Mouse (Mus musculus) adrenal gland, postnatal 4 days (tissue): ENCODE measurements around the gene Isg20l2. TPM values are rescaled to one million over a fixed set of nuclear protein-coding genes. Genes with fewer than 3 reads are reported as not detected.

ENCODE experiments used
- total RNA-seq, 2 experiments: library from RNA; stranded (reverse); gene quantifications; 2 replicates each; pipeline ENCODE4 v1.2.3; 2021

Gene Isg20l2
- total RNA-seq, 2 experiments from 2014 or later: 31.0 to 33.5 TPM

Other genes starting within 250 kb of the Isg20l2 start
- gene Lrrc71, start 181.7 kb upstream of the Isg20l2 start, total RNA-seq: 1 to 10 TPM in 1 of 2 experiments, under 1 TPM in 1; 0.78 to 1.5 TPM
- 10 to 100 TPM; 14.6 to 26.4 TPM for gene Ntrk1, start 135.2 kb upstream of the Isg20l2 start, total RNA-seq
- 1 to 10 TPM; 2.1 to 5.8 TPM for gene Insrr, start 133.4 kb upstream of the Isg20l2 start, total RNA-seq
- gene Pear1, start 106.0 kb upstream of the Isg20l2 start, total RNA-seq: 10 to 100 TPM; 40.3 to 42.5 TPM
- under 1 TPM; 0.25 to 0.51 TPM for gene Sh2d2a, start 83.6 kb upstream of the Isg20l2 start, total RNA-seq
- gene Prcc, start 44.7 kb upstream of the Isg20l2 start, total RNA-seq: 10 to 100 TPM; 67.0 to 74.2 TPM
- gene Hdgf, start 24.0 kb upstream of the Isg20l2 start, total RNA-seq: 100 to 1,000 TPM; 205 to 213 TPM
- 100 to 1,000 TPM; 135 to 138 TPM for gene Mrpl24, start 10.8 kb upstream of the Isg20l2 start, total RNA-seq
- 10 to 100 TPM; 21.9 to 24.9 TPM for gene Rrnad1, start 403 bp downstream of the Isg20l2 start, total RNA-seq
- gene Crabp2, start 18.4 kb downstream of the Isg20l2 start, total RNA-seq: 1 to 10 TPM; 1.7 to 2.0 TPM
- 10 to 100 TPM; 16.2 to 24.3 TPM for gene Nes, start 40.8 kb downstream of the Isg20l2 start, total RNA-seq
- 10 to 100 TPM; 29.2 to 30.6 TPM for gene Bcan, start 69.9 kb downstream of the Isg20l2 start, total RNA-seq
- not detected for gene Hapln2, start 97.3 kb downstream of the Isg20l2 start, total RNA-seq
- gene Gpatch4, start 112.8 kb downstream of the Isg20l2 start, total RNA-seq: 10 to 100 TPM; 15.4 to 16.1 TPM
- gene Naxe, start 128.2 kb downstream of the Isg20l2 start, total RNA-seq: 100 to 1,000 TPM; 124 to 126 TPM
- gene Ttc24, start 148.0 kb downstream of the Isg20l2 start, total RNA-seq: not detected
- 10 to 100 TPM; 17.2 to 18.8 TPM for gene Iqgap3, start 151.7 kb downstream of the Isg20l2 start, total RNA-seq
- 10 to 100 TPM; 90.0 to 92.1 TPM for gene Mef2d, start 212.1 kb downstream of the Isg20l2 start, total RNA-seq